Mouse (Mus musculus): ENCODE measurements around the gene Zdhhc19.

GRCm38 (mm10) chr16:32543422-32543821 lies 47.4 kb downstream of the Zdhhc19 start:
- TF ChIP-seq TAL1 (IDR thresholded peaks at IDR 0.05; ENCODE audit: low read length) (no peak), GATA1 (IDR thresholded peaks at IDR 0.05; ENCODE audit: low read length) (no peak)

Measured in erythroblast, embryonic 14.5 days (primary cell).